Mouse (Mus musculus) lung, postnatal 0 days (tissue): ENCODE results near the gene Zfp39.

Experiments used
- CTCF ChIP-seq: IDR thresholded peaks from 2 replicates; pipeline ENCODE4 v1.5.1; 2016; ENCODE audit warnings: antibody characterized with exemption, mild to moderate bottlenecking
- EP300 ChIP-seq: IDR thresholded peaks from 2 replicates; pipeline ENCODE4 v1.6.1; 2016; ENCODE audit warnings: antibody characterized with exemption, mild to moderate bottlenecking, control low read depth

DNA sequence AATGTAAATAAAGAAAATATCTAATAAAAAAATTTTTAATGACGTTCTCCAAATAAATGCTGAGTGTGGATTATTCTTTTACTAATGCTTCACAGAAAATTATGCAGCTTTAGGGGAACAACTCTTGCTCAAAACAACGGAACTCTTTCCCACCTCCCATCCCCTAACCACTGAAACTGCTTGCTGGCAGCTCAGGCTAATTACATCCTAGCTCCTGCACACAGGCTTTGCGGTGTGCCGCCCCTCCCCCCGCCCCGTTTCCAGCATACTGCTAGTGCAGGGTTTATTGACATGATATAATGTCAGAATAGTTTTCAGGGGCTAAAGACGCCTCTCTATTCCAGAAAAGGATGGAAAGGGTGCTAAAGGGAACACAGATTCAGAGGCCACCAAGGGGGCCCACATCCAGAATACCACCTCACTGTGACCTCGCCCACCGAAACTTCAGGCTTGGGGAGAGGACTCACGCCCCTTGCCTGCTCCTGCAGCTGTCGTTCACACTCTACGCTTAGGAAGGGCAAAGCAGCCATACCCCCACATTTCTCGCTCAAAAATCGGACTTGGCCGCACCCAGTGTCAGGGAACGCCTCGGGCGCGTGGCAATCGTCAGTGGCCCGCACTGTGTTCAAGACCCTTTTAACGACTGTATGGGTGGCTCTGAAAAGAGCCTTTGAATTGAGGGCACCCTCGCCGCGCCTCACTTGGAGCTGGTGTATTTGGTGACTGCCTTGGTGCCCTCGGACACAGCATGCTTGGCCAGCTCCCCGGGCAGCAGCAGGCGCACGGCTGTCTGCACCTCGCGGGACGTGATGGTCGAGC is 49.5 kb upstream of the Zfp39 start:
- TF ChIP-seq CTCF (no peak), EP300 (no peak)
